Mouse (Mus musculus): ENCODE results near the gene Ptprb. TPM values are rescaled to one million over a fixed set of nuclear protein-coding genes. Genes with fewer than 3 reads are reported as not detected.

The Ptprb gene
- polyA plus RNA-seq, 1 experiment = 1.8 TPM

DNA sequence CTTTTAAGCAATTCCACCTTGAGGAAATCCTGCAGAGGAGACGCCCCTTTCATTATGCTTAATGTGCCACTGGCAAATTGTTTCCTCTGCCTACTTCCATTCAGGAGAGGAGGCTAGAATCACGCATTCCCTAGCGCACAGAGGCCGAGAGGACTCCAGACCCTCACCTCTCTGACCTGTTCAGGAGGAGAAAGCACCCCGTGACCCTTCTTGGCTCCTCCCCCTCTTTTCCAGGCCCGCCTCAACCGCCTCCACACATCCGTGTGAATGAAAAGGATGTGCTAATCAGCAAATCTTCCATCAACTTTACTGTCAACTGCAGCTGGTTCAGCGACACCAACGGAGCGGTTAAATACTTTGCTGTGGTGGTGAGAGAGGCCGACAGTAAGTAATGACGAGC lies 75.2 kb downstream of the Ptprb start:
- H3K36me3 ChIP-seq (ENCODE audit: control insufficient read depth, insufficient read depth, low read length) = no peaks in the 10 kb centered on the region
- H3K27me3 ChIP-seq (ENCODE audit: control insufficient read depth, insufficient read depth, low read length) = no peaks in the 10 kb centered on the region
- no peak overlapping the region for H3K27ac ChIP-seq (ENCODE audit: control insufficient read depth, insufficient read depth, low read length)
- no peaks in the 10 kb centered on the region for H3K4me1 ChIP-seq (replicated peaks; ENCODE audit: control insufficient read depth, insufficient read depth, low read length)
- no peak for TF ChIP-seq POLR2A (IDR thresholded peaks at IDR 0.05; ENCODE audit: control insufficient read depth, extremely low read depth, insufficient read depth, low read length, poor library complexity)
- TF ChIP-seq CTCF (IDR thresholded peaks at IDR 0.05; ENCODE audit: borderline replicate concordance, control insufficient read depth, extremely low read depth, insufficient read depth, low read length, poor library complexity) = no peak
- no peak for DNase-seq
- 90% methylated on average over 13 of the region's 13 CpGs for WGBS
- no peak overlapping the region for H3K4me3 ChIP-seq (ENCODE audit: control insufficient read depth, insufficient read depth, low read length)

DNA sequence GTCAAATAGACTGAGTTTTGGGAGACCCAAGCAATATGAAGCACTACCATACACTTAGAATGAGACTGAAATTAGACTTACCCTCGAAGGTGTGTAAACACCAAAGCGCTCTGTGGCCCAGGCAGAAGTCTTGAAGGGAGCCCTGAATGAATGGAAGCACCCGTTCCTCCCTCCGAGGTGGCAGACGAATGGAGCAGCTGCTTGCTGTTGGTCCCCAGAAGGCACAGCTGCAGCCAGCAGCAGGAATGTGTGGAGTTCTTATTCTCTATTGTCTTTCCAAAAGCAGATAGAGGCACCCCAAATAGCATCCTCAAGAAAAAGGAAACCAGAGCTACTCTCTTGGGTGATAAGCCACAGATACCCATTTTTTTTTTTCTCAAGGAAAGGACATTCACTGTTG lies 79.0 kb downstream of the Ptprb start:
- H3K27me3 ChIP-seq (ENCODE audit: control insufficient read depth, insufficient read depth, low read length) = no peaks in the 10 kb centered on the region
- H3K36me3 ChIP-seq (ENCODE audit: control insufficient read depth, insufficient read depth, low read length) = no peaks in the 10 kb centered on the region
- no peak overlapping the region for H3K27ac ChIP-seq (ENCODE audit: control insufficient read depth, insufficient read depth, low read length)
- H3K4me1 ChIP-seq (replicated peaks; ENCODE audit: control insufficient read depth, insufficient read depth, low read length) = no peaks in the 10 kb centered on the region
- DNase-seq = no peak
- no peak for TF ChIP-seq CTCF (IDR thresholded peaks at IDR 0.05; ENCODE audit: borderline replicate concordance, control insufficient read depth, extremely low read depth, insufficient read depth, low read length, poor library complexity)
- no peak for TF ChIP-seq POLR2A (IDR thresholded peaks at IDR 0.05; ENCODE audit: control insufficient read depth, extremely low read depth, insufficient read depth, low read length, poor library complexity)
- H3K4me3 ChIP-seq (ENCODE audit: control insufficient read depth, insufficient read depth, low read length) = no peak overlapping the region
- WGBS = 88% methylated on average over 5 of the region's 5 CpGs

DNA sequence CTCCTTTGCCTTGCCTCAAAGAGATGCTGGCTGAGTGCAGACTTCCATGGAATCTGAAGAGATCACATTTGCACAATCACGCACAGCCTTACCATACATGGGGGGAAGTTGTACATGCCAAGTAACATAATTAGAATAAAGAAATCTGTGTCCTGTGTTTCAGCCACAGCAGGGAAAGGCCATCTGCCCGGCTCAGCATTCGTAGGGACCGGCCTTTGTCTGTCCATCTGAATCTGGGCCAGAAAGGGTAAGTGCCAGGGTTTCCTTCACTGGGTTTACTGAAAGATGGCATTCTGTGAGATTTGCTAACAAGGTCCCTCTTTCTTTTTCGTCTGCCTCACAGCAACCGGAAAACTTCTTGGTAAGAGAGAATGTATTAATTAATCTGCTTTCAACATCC lies 86.9 kb downstream of the Ptprb start:
- Histone ChIP-seq H3K36me3 (ENCODE audit: control insufficient read depth, insufficient read depth, low read length) (no peaks in the 10 kb centered on the region), H3K4me3 (ENCODE audit: control insufficient read depth, insufficient read depth, low read length) (no peak overlapping the region), H3K27me3 (ENCODE audit: control insufficient read depth, insufficient read depth, low read length) (no peaks in the 10 kb centered on the region), H3K27ac (ENCODE audit: control insufficient read depth, insufficient read depth, low read length) (no peak overlapping the region), H3K4me1 (replicated peaks; ENCODE audit: control insufficient read depth, insufficient read depth, low read length) (no peaks in the 10 kb centered on the region)
- TF ChIP-seq CTCF (IDR thresholded peaks at IDR 0.05; ENCODE audit: borderline replicate concordance, control insufficient read depth, extremely low read depth, insufficient read depth, low read length, poor library complexity) (no peak), POLR2A (IDR thresholded peaks at IDR 0.05; ENCODE audit: control insufficient read depth, extremely low read depth, insufficient read depth, low read length, poor library complexity) (no peak)
- DNase-seq = no peak
- 96% methylated on average over 6 of the region's 6 CpGs for whole genome bisulfite sequencing

DNA sequence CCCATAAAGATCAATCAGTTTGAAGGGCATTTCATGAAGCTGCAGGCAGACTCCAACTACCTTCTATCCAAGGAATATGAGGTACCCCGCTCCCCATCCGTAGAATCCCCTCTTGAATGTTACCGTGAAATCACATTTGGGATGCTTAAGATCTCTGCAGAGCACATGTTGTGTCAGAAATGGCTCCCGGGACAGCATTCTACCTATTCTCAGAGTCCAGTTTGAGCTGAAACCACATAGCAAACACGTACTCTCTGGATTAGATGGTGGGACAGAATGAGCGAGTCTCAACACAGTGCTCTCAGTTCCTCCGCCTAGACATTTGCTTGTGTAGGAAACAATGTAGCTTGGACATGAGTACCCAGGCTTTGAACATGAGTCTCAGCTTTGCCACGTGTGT lies 87.3 kb downstream of the Ptprb start:
- Histone ChIP-seq H3K36me3 (ENCODE audit: control insufficient read depth, insufficient read depth, low read length) (no peaks in the 10 kb centered on the region), H3K4me3 (ENCODE audit: control insufficient read depth, insufficient read depth, low read length) (no peak overlapping the region), H3K4me1 (replicated peaks; ENCODE audit: control insufficient read depth, insufficient read depth, low read length) (no peaks in the 10 kb centered on the region), H3K27me3 (ENCODE audit: control insufficient read depth, insufficient read depth, low read length) (no peaks in the 10 kb centered on the region), H3K27ac (ENCODE audit: control insufficient read depth, insufficient read depth, low read length) (no peak overlapping the region)
- no peak for DNase-seq
- WGBS = 97% methylated on average over 8 of the region's 8 CpGs
- TF ChIP-seq CTCF (IDR thresholded peaks at IDR 0.05; ENCODE audit: borderline replicate concordance, control insufficient read depth, extremely low read depth, insufficient read depth, low read length, poor library complexity) (no peak), POLR2A (IDR thresholded peaks at IDR 0.05; ENCODE audit: control insufficient read depth, extremely low read depth, insufficient read depth, low read length, poor library complexity) (no peak)

DNA sequence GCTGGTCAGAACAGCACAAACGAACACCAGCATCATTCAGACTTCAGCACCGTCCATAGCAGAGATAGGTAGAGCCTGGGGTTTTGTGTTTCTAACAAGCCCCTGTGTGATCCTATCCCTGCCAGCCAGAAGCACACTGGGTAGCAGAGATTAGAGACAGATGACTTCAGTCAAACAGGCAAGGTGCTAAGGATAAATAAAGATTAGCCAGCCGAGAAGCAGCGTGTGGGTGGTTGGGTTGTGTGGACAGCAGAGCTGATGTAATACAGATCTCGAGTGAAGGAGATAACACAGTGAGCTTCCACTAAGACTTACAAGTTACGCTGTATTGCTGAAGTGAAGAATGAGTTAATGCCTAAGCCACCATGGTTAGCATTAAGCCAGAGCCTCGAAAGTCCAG lies 89.4 kb downstream of the Ptprb start:
- TF ChIP-seq POLR2A (IDR thresholded peaks at IDR 0.05; ENCODE audit: control insufficient read depth, extremely low read depth, insufficient read depth, low read length, poor library complexity) = no peak
- TF ChIP-seq CTCF (IDR thresholded peaks at IDR 0.05; ENCODE audit: borderline replicate concordance, control insufficient read depth, extremely low read depth, insufficient read depth, low read length, poor library complexity) = no peak
- H3K36me3 ChIP-seq (ENCODE audit: control insufficient read depth, insufficient read depth, low read length) = no peaks in the 10 kb centered on the region
- WGBS = 86% methylated on average over 7 of the region's 7 CpGs
- DNase-seq = no peak
- H3K4me3 ChIP-seq (ENCODE audit: control insufficient read depth, insufficient read depth, low read length) = no peak overlapping the region
- H3K27me3 ChIP-seq (ENCODE audit: control insufficient read depth, insufficient read depth, low read length) = no peaks in the 10 kb centered on the region
- no peaks in the 10 kb centered on the region for H3K4me1 ChIP-seq (replicated peaks; ENCODE audit: control insufficient read depth, insufficient read depth, low read length)
- H3K27ac ChIP-seq (ENCODE audit: control insufficient read depth, insufficient read depth, low read length) = no peak overlapping the region

DNA sequence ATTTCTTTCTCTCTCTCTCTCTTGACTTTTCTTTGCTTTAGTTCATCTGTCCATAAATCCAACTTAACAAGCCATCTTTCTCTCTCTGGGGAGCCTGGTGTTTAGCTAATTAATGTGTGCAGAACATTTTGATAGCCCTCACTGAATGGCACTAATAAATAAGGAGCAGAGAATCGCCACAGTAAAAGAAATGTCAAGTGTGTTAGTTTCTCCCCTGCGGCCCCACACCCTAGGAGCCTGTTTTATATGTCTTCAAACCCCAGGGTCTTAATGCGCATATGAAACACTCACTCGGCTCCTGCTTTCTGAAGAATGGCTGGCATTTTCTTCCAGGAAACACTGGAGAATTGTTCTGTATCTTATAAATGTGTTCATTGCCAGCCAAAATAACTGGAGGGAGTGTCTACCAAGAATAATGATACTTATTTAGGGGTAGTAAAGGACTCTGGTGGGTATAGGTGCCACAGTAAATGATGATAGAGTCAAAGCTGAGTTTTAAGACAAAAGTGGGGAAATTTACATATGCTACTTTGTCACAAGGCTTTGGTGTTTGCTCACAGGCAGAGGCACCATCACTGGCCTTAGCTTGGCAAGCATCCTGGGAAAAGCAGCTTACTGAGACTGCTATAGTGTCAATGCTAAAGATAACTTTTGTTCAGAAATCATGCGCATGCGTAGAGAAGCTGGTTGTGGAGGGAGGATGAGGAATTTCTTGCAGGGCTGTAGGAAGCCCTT lies 95.8 kb downstream of the Ptprb start:
- no peak overlapping the region for H3K27ac ChIP-seq (ENCODE audit: control insufficient read depth, insufficient read depth, low read length)
- H3K27me3 ChIP-seq (ENCODE audit: control insufficient read depth, insufficient read depth, low read length) = no peaks in the 10 kb centered on the region
- no peak for TF ChIP-seq CTCF (IDR thresholded peaks at IDR 0.05; ENCODE audit: borderline replicate concordance, control insufficient read depth, extremely low read depth, insufficient read depth, low read length, poor library complexity)
- TF ChIP-seq POLR2A (IDR thresholded peaks at IDR 0.05; ENCODE audit: control insufficient read depth, extremely low read depth, insufficient read depth, low read length, poor library complexity) = no peak
- H3K36me3 ChIP-seq (ENCODE audit: control insufficient read depth, insufficient read depth, low read length) = no peaks in the 10 kb centered on the region
- whole genome bisulfite sequencing = 91% methylated on average over 6 of the region's 6 CpGs
- H3K4me1 ChIP-seq (replicated peaks; ENCODE audit: control insufficient read depth, insufficient read depth, low read length) = no peaks in the 10 kb centered on the region
- no peak overlapping the region for H3K4me3 ChIP-seq (ENCODE audit: control insufficient read depth, insufficient read depth, low read length)
- DNase-seq = no peak

DNA sequence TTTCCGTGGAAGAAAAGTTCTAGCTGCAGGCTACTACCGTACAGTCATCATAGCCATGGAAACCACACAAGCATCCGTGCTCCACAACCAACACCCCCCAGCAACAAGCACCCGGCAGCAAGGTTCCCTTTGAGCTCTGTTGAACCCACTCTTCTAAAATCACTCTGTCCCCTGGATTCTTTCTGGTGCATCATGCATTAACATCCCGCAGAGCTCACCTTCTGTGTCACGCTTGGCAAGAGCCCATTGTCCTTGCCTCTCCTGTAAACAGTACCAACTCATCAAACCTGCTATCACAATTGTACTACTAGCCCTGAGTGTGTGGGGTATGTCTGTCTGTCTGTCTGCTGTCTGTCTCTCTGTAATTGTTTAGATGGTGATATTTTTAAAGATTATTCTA lies 98.8 kb downstream of the Ptprb start:
- TF ChIP-seq POLR2A (IDR thresholded peaks at IDR 0.05; ENCODE audit: control insufficient read depth, extremely low read depth, insufficient read depth, low read length, poor library complexity) (no peak), CTCF (IDR thresholded peaks at IDR 0.05; ENCODE audit: borderline replicate concordance, control insufficient read depth, extremely low read depth, insufficient read depth, low read length, poor library complexity) (no peak)
- WGBS = 96% methylated on average over 6 of the region's 6 CpGs
- Histone ChIP-seq H3K4me3 (ENCODE audit: control insufficient read depth, insufficient read depth, low read length) (no peak overlapping the region), H3K4me1 (replicated peaks; ENCODE audit: control insufficient read depth, insufficient read depth, low read length) (no peaks in the 10 kb centered on the region), H3K27ac (ENCODE audit: control insufficient read depth, insufficient read depth, low read length) (no peak overlapping the region), H3K36me3 (ENCODE audit: control insufficient read depth, insufficient read depth, low read length) (no peaks in the 10 kb centered on the region), H3K27me3 (ENCODE audit: control insufficient read depth, insufficient read depth, low read length) (no peaks in the 10 kb centered on the region)
- no peak for DNase-seq

Measured in thymus, adult 2 months (tissue).